8 mouse cellular contexts compared by ENCODE assay signal in genomic region chr5:125204910-125205309, GRCm38 (mm10). TPM values are rescaled to one million over a fixed set of nuclear protein-coding genes. Genes with fewer than 3 reads are reported as not detected.
DNase-seq lines count a peak whose midpoint lies in the region; ATAC-seq and TF ChIP-seq lines count a peak whose summit lies in the region.
"Not testable (repeated sequence)": the region's sequence is repeated elsewhere in the genome, so short reads cannot be mapped to it uniquely, and the experiment has no call there.

No protein-coding gene starts in this region.

- DNase-seq in 416B (ENCODE audit: low read depth) (peak; percentile 52), ES-CJ7 (ENCODE audit: low read depth, low spot score) (peak; percentile 63)
- peak; percentile 33 for DNase-seq in adrenal gland, postnatal 10 days
- peak; percentile 43 for DNase-seq in forelimb bud, embryonic 11.5 days (ENCODE audit: low read depth, low spot score)
- not testable (repeated sequence) for DNase-seq in kidney, adult 2 months; liver, postnatal 0 days
- peak; percentile 58 for DNase-seq in retina, embryonic 14.5 days (ENCODE audit: low spot score)
- peak; percentile 26 for DNase-seq in thymus, postnatal 25 days

- 0 out of 2 replicates have a peak, but pooled peaks have one; percentile 18 for TF ChIP-seq CTCF in kidney, adult 2 months (conservative IDR thresholded peaks at IDR 0.05; ENCODE audit: insufficient read depth, insufficient read length, low read depth, low read length)
- peak; percentile 44 for TF ChIP-seq CTCF in liver, postnatal 0 days (IDR thresholded peaks at IDR 0.05; ENCODE audit: low read depth)

- H3K9me3 ChIP-seq in liver, postnatal 0 days (ENCODE audit: low read length) = not testable (repeated sequence)

- not testable (repeated sequence) for H3K27me3 ChIP-seq in kidney, adult 2 months (replicated peaks; ENCODE audit: control insufficient read depth, insufficient read depth, low read length); liver, postnatal 0 days (ENCODE audit: insufficient read depth, low read length)

- not testable (repeated sequence) for H3K9ac ChIP-seq in liver, postnatal 0 days (replicated peaks)

- not testable (repeated sequence) for H3K4me1 ChIP-seq in kidney, adult 2 months (ENCODE audit: control insufficient read depth, insufficient read depth, low read length); liver, postnatal 0 days (ENCODE audit: insufficient read depth)

- not testable (repeated sequence) for H3K36me3 ChIP-seq in kidney, adult 2 months (ENCODE audit: control insufficient read depth, insufficient read depth, low read length); liver, postnatal 0 days (replicated peaks; ENCODE audit: insufficient read depth, low read length)

- H3K27ac ChIP-seq in kidney, adult 2 months (ENCODE audit: insufficient read depth, low read depth, low read length); liver, postnatal 0 days (ENCODE audit: low read depth): not testable (repeated sequence)

- not testable (repeated sequence) for ATAC-seq in liver, postnatal 0 days

- not testable (repeated sequence) for H3K4me2 ChIP-seq in liver, postnatal 0 days (ENCODE audit: low read depth, low read length)

- TF ChIP-seq POLR2A in kidney, adult 2 months (IDR thresholded peaks at IDR 0.05; ENCODE audit: low read depth, low read length) = not testable (repeated sequence)

- not testable (repeated sequence) for TF ChIP-seq EP300 in liver, postnatal 0 days (IDR thresholded peaks at IDR 0.05; ENCODE audit: low read depth)

- H3K4me3 ChIP-seq in kidney, adult 2 months (ENCODE audit: insufficient read depth, low read depth, low read length); liver, postnatal 0 days (ENCODE audit: low read depth, low read length): not testable (repeated sequence)

- WGBS in kidney, adult 2 months = 87% methylated on average over 3 of the region's 3 CpGs
- WGBS in liver, postnatal 0 days (ENCODE audit: insufficient replicate concordance) = 91% methylated on average over 3 of the region's 3 CpGs

RNA-seq across cellular contexts. Expression of gene Ncor2, which starts 25.9 kb away (rescaled TPM):
- 100 to 1,000 TPM; 125 to 153 TPM for total RNA-seq in adrenal gland, postnatal 10 days (2021)
- 32.0 and 38.8 TPM in 2 replicates for polyA plus RNA-seq in kidney, adult 2 months (2012; rRNA removed)
- polyA plus RNA-seq in liver, postnatal 0 days (2015; fragmentation: Nextera tagmentation; extraction: Ambion mirVana) = 3.1 and 3.4 TPM in 2 replicates
